Mouse (Mus musculus) left cerebral cortex, postnatal 14 days (tissue): ENCODE data around the gene Pla2g2e. TPM values are rescaled to one million over a fixed set of nuclear protein-coding genes. Genes with fewer than 3 reads are reported as not detected.

Source experiments
- total RNA-seq, 2 experiments: library from RNA; stranded (reverse); gene quantifications; 2 replicates each; pipeline ENCODE4 v1.2.3; 2021

The Pla2g2e gene
- total RNA-seq, 2 experiments from 2014 or later: not detected

Other genes with a start within 250 kb of the Pla2g2e start
- gene Vwa5b1, start 242.1 kb upstream of the Pla2g2e start, total RNA-seq: 1 to 10 TPM; 3.1 to 4.3 TPM
- under 1 TPM in 1 of 2 experiments, not detected in 1; 0.22 TPM for gene Pla2g2c, start 153.2 kb upstream of the Pla2g2e start, total RNA-seq
- under 1 TPM; 0.88 to 0.99 TPM for gene Ubxn10, start 140.8 kb upstream of the Pla2g2e start, total RNA-seq
- gene Pla2g2f, start 120.3 kb upstream of the Pla2g2e start, total RNA-seq: under 1 TPM; 0.21 to 0.29 TPM
- gene Pla2g2d, start 102.2 kb upstream of the Pla2g2e start, total RNA-seq: under 1 TPM; 0.19 to 0.20 TPM
- 1 to 10 TPM; 2.8 to 4.2 TPM for gene Pla2g5, start 14.5 kb upstream of the Pla2g2e start, total RNA-seq
- not detected for gene Gm13030, start 4.0 kb upstream of the Pla2g2e start, total RNA-seq
- gene Otud3, start 36.0 kb downstream of the Pla2g2e start, total RNA-seq: 10 to 100 TPM; 16.9 to 19.8 TPM
- not detected for gene Rnf186, start 89.2 kb downstream of the Pla2g2e start, total RNA-seq
- 1 to 10 TPM; 1.1 to 1.8 TPM for gene Tmco4, start 94.9 kb downstream of the Pla2g2e start, total RNA-seq
- 1 to 10 TPM; 5.4 to 6.2 TPM for gene Htr6, start 197.6 kb downstream of the Pla2g2e start, total RNA-seq
- 10 to 100 TPM; 43.8 to 50.2 TPM for gene Nbl1, start 215.1 kb downstream of the Pla2g2e start, total RNA-seq